Mouse (Mus musculus) MEL (cell line): ENCODE results near the gene Cntrl. TPM values are rescaled to one million over a fixed set of nuclear protein-coding genes. Genes with fewer than 3 reads are reported as not detected.

ENCODE experiments used
- DNase-seq: peaks from one replicate; pipeline ENCODE4 v3.0.0; 2011; ENCODE audit warnings: low read depth, low spot score
- H3K27ac ChIP-seq: 2 replicates; pipeline ENCODE4 v1.5.1; 2012; ENCODE audit warnings: low read depth, mild to moderate bottlenecking, control low read depth, low read length, moderate library complexity; ENCODE audit not compliant: control insufficient read depth
- H3K27me3 ChIP-seq, 2 experiments: fragments of 150-350 bp in 1 of 2; sonication (generic) in 1 of 2; 2 replicates each; pipeline ENCODE4 v1.6.1; 2012; ENCODE audit warnings: low read length in 2 of 2, mild to moderate bottlenecking in 2 of 2, improper control_type of control experiment in 1 of 2, moderate library complexity in 1 of 2; ENCODE audit not compliant: insufficient read depth in 2 of 2, control insufficient read depth in 1 of 2
- H3K36me3 ChIP-seq, 2 experiments: 2 replicates each; pipeline ENCODE4 v1.6.1; 2012 to 2014; ENCODE audit warnings: low read length in 2 of 2, improper control_type of control experiment in 1 of 2, inconsistent platforms in 1 of 2, mild to moderate bottlenecking in 1 of 2; ENCODE audit not compliant: insufficient read depth in 2 of 2, control insufficient read depth in 1 of 2
- H3K4me1 ChIP-seq, 2 experiments: fragments of 150-350 bp in 1 of 2; sonication (generic) in 1 of 2; 2 replicates each; pipeline ENCODE4 v1.6.1; 2012; ENCODE audit warnings: low read length in 2 of 2, improper control_type of control experiment in 1 of 2, mild to moderate bottlenecking in 1 of 2; ENCODE audit not compliant: insufficient read depth in 2 of 2, control insufficient read depth in 1 of 2
- H3K4me3 ChIP-seq, 2 experiments: fragments of 150-350 bp in 1 of 2; sonication (generic) in 1 of 2; 2 replicates each; pipeline ENCODE4 v1.5.1; 2012; ENCODE audit warnings: low read depth in 2 of 2, low read length in 2 of 2, mild to moderate bottlenecking in 2 of 2, moderate library complexity in 2 of 2, control low read depth in 1 of 2, improper control_type of control experiment in 1 of 2; ENCODE audit not compliant: control insufficient read depth in 1 of 2, insufficient read depth in 1 of 2
- H3K79me2 ChIP-seq: 2 replicates; pipeline ENCODE4 v1.6.1; 2012; ENCODE audit warnings: mild to moderate bottlenecking, low read length, moderate library complexity; ENCODE audit not compliant: control insufficient read depth, poor library complexity, insufficient read depth
- H3K9ac ChIP-seq: 2 replicates; pipeline ENCODE4 v1.6.1; 2012; ENCODE audit warnings: low read depth, mild to moderate bottlenecking, control low read depth, low read length, moderate library complexity; ENCODE audit not compliant: control insufficient read depth, poor library complexity, severe bottlenecking
- H3K9me3 ChIP-seq: fragments of 150-350 bp; sonication (generic); replicated peaks from 2 replicates; pipeline ENCODE4 v1.6.1; 2012; ENCODE audit warnings: mild to moderate bottlenecking, low read length, improper control_type of control experiment, moderate library complexity; ENCODE audit not compliant: insufficient read depth
- CTCF ChIP-seq, 3 experiments: IDR thresholded peaks in 2 of 3; conservative IDR thresholded peaks in 1 of 3; 2 replicates each; pipeline ENCODE4 v1.5.1; 2011 to 2012; ENCODE audit warnings: low read length in 3 of 3, low read depth in 2 of 3, mild to moderate bottlenecking in 2 of 3, improper control_type of control experiment in 1 of 3, inconsistent platforms in 1 of 3, mixed read lengths in 1 of 3, moderate library complexity in 1 of 3; ENCODE audit not compliant: control insufficient read depth in 1 of 3, insufficient read depth in 1 of 3, poor library complexity in 1 of 3, severe bottlenecking in 1 of 3
- E2F4 ChIP-seq: IDR thresholded peaks from 2 replicates; pipeline ENCODE4 v1.6.1; 2011; ENCODE audit warnings: low read depth, low read length, improper control_type of control experiment, borderline replicate concordance
- ELF1 ChIP-seq: IDR thresholded peaks from 2 replicates; pipeline ENCODE4 v1.6.1; 2014; ENCODE audit warnings: low read depth, mild to moderate bottlenecking, inconsistent platforms, low read length, improper control_type of control experiment, moderate library complexity
- EP300 ChIP-seq, 2 experiments: IDR thresholded peaks; 2 replicates each; pipeline ENCODE4 v1.6.1; 2011; ENCODE audit warnings: improper control_type of control experiment in 2 of 2, low read length in 2 of 2, low read depth in 1 of 2, mild to moderate bottlenecking in 1 of 2
- GABPA ChIP-seq: IDR thresholded peaks from 2 replicates; pipeline ENCODE4 v1.6.1; 2012; ENCODE audit warnings: low read depth, mild to moderate bottlenecking, inconsistent platforms, low read length, improper control_type of control experiment, moderate library complexity
- HCFC1 ChIP-seq: IDR thresholded peaks from 2 replicates; pipeline ENCODE4 v1.6.1; 2012; ENCODE audit warnings: low read depth, mild to moderate bottlenecking, inconsistent platforms, low read length, improper control_type of control experiment, moderate library complexity
- JUND ChIP-seq: IDR thresholded peaks from 2 replicates; pipeline ENCODE4 v1.6.1; 2011; ENCODE audit warnings: low read depth, mild to moderate bottlenecking, improper control_type of control experiment, low read length
- MAFK ChIP-seq: IDR thresholded peaks from 2 replicates; pipeline ENCODE4 v1.6.1; 2011; ENCODE audit warnings: low read depth, mild to moderate bottlenecking, low read length, improper control_type of control experiment, borderline replicate concordance
- MAX ChIP-seq: IDR thresholded peaks from 2 replicates; pipeline ENCODE4 v1.6.1; 2011; ENCODE audit warnings: low read length, improper control_type of control experiment
- MAZ ChIP-seq: IDR thresholded peaks from 2 replicates; pipeline ENCODE4 v1.6.1; 2012; ENCODE audit warnings: low read depth, mild to moderate bottlenecking, inconsistent platforms, low read length, improper control_type of control experiment
- MXI1 ChIP-seq: IDR thresholded peaks from 2 replicates; pipeline ENCODE4 v1.6.1; 2011; ENCODE audit warnings: mild to moderate bottlenecking, low read depth, low read length, improper control_type of control experiment
- MYC ChIP-seq: IDR thresholded peaks from 2 replicates; pipeline ENCODE4 v1.6.1; 2011; ENCODE audit warnings: low read depth, mild to moderate bottlenecking, low read length, improper control_type of control experiment, moderate library complexity
- NRF1 ChIP-seq: IDR thresholded peaks from 2 replicates; pipeline ENCODE4 v1.6.1; 2014; ENCODE audit warnings: low read depth, mild to moderate bottlenecking, inconsistent platforms, low read length, improper control_type of control experiment, moderate library complexity; ENCODE audit not compliant: poor library complexity, insufficient read depth, severe bottlenecking
- POLR2A ChIP-seq, 2 experiments: IDR thresholded peaks; 2 replicates each; pipeline ENCODE4 v1.6.1; 2011 to 2012; ENCODE audit warnings: low read length in 2 of 2, mild to moderate bottlenecking in 2 of 2, control low read depth in 1 of 2, improper control_type of control experiment in 1 of 2, low read depth in 1 of 2, moderate library complexity in 1 of 2; ENCODE audit not compliant: control insufficient read depth in 1 of 2, insufficient read depth in 1 of 2, poor library complexity in 1 of 2
- RAD21 ChIP-seq: IDR thresholded peaks from 2 replicates; pipeline ENCODE4 v1.6.1; 2011; ENCODE audit warnings: mild to moderate bottlenecking, low read depth, low read length, improper control_type of control experiment
- RCOR1 ChIP-seq: IDR thresholded peaks from 2 replicates; pipeline ENCODE4 v1.6.1; 2012; ENCODE audit warnings: low read depth, mild to moderate bottlenecking, inconsistent platforms, low read length, improper control_type of control experiment
- SIN3A ChIP-seq: IDR thresholded peaks from 2 replicates; pipeline ENCODE4 v1.6.1; 2012; ENCODE audit warnings: low read length, improper control_type of control experiment, inconsistent platforms
- SMC3 ChIP-seq: IDR thresholded peaks from 2 replicates; pipeline ENCODE4 v1.6.1; 2011; ENCODE audit warnings: low read depth, low read length, improper control_type of control experiment
- TCF12 ChIP-seq: IDR thresholded peaks from 2 replicates; pipeline ENCODE4 v1.6.1; 2014; ENCODE audit warnings: low read depth, mild to moderate bottlenecking, inconsistent platforms, low read length, improper control_type of control experiment, moderate library complexity
- UBTF ChIP-seq: IDR thresholded peaks from 2 replicates; pipeline ENCODE4 v1.6.1; 2012; ENCODE audit warnings: low read depth, mild to moderate bottlenecking, inconsistent platforms, low read length, improper control_type of control experiment, moderate library complexity, borderline replicate concordance; ENCODE audit not compliant: insufficient read depth
- USF2 ChIP-seq, 2 experiments: IDR thresholded peaks; 2 replicates each; pipeline ENCODE4 v1.6.1; 2011 to 2012; ENCODE audit warnings: improper control_type of control experiment in 2 of 2, low read length in 2 of 2, borderline replicate concordance in 1 of 2, inconsistent platforms in 1 of 2, low read depth in 1 of 2, mild to moderate bottlenecking in 1 of 2; ENCODE audit not compliant: insufficient read depth in 1 of 2
- ZC3H11A ChIP-seq: IDR thresholded peaks from 2 replicates; pipeline ENCODE4 v1.6.1; 2012; ENCODE audit warnings: low read depth, mild to moderate bottlenecking, inconsistent platforms, low read length, improper control_type of control experiment
- ZKSCAN1 ChIP-seq: IDR thresholded peaks from 2 replicates; pipeline ENCODE4 v1.6.1; 2012; ENCODE audit warnings: low read depth, mild to moderate bottlenecking, inconsistent platforms, low read length, improper control_type of control experiment, moderate library complexity
- ZMIZ1 ChIP-seq: IDR thresholded peaks from 2 replicates; pipeline ENCODE4 v1.6.1; 2012; ENCODE audit warnings: low read depth, mild to moderate bottlenecking, inconsistent platforms, low read length, improper control_type of control experiment, moderate library complexity
- polyA plus RNA-seq, 2 experiments: library from polyadenylated mRNA; stranded (reverse) in 1 of 2; unstranded in 1 of 2; fragments of >175 nt in 1 of 2; fragments of >200 nt in 1 of 2; gene quantifications; 2 replicates each; pipeline versions ENCODE4 v1.2.1 to v1.2.4; 2012; ENCODE audit warnings: low replicate concordance in 2 of 2, low read depth in 1 of 2; ENCODE audit not compliant: insufficient read length in 2 of 2, insufficient read depth in 1 of 2, missing spikeins in 1 of 2
- total RNA-seq: library from RNA; depleted of rRNA; stranded (reverse); fragments of 300-350 nt; gene quantifications from 2 replicates; pipeline ENCODE4 v1.2.3, GENCODE M21; 2012

The Cntrl gene
- total and polyA plus RNA-seq, 3 experiments, result 17.0 to 24.0 TPM; not detected in 1

- no peak overlapping the region for H3K4me3 ChIP-seq
- H3K4me1 ChIP-seq, result 0 out of 4 replicates have a peak, but pooled peaks cover 0 to 4% of the 10 kb centered on the region in 2 experiments
- no peak overlapping the region for H3K9ac ChIP-seq
- DNase-seq, result no peak
- TF ChIP-seq RAD21 (no peak), MAFK (no peak), MYC (no peak), NRF1 (no peak), CTCF (IDR thresholded peaks at IDR 0.05 in 2 of 3, conservative IDR thresholded peaks at IDR 0.05 in 1 of 3; ENCODE audit: control insufficient read depth in 1 of 3, insufficient read depth in 1 of 3, low read depth in 2 of 3, low read length in 3 of 3, poor library complexity in 1 of 3, severe bottlenecking in 1 of 3) (no peak), MAZ (no peak), POLR2A (IDR thresholded peaks at IDR 0.05; ENCODE audit: control insufficient read depth in 1 of 2, insufficient read depth in 1 of 2, low read depth in 1 of 2, low read length in 2 of 2, poor library complexity in 1 of 2) (no peak), TCF12 (no peak), ZC3H11A (no peak), JUND (no peak), ZKSCAN1 (no peak), SMC3 (no peak), ELF1 (no peak)
- TF ChIP-seq, all 39 proteins: peak for 0
- H3K27me3 ChIP-seq, result no peaks in the 10 kb centered on the region
- peaks cover 0 to 4% of the 10 kb centered on the region in 2 experiments; a peak in 2 of 4 replicates for H3K36me3 ChIP-seq
- no peaks in the 10 kb centered on the region for H3K9me3 ChIP-seq
- H3K79me2 ChIP-seq, result no peaks in the 10 kb centered on the region
- H3K27ac ChIP-seq, result no peak overlapping the region
These were observed 64.4 kb downstream of the Cntrl start for GRCm38 (mm10) chr2:35173666-35174065.

GRCm38 (mm10) chr2:35174100-35174499 lies 64.8 kb downstream of the Cntrl start:
- Histone ChIP-seq H3K4me1 (0 out of 4 replicates have a peak, but pooled peaks cover 0 to 4% of the 10 kb centered on the region in 2 experiments), H3K4me3 (no peak overlapping the region), H3K27me3 (no peaks in the 10 kb centered on the region), H3K36me3 (peaks cover 0 to 4% of the 10 kb centered on the region in 2 experiments; a peak in 2 of 4 replicates), H3K27ac (no peak overlapping the region), H3K79me2 (no peaks in the 10 kb centered on the region), H3K9me3 (no peaks in the 10 kb centered on the region), H3K9ac (no peak overlapping the region)
- TF ChIP-seq USF2 (IDR thresholded peaks at IDR 0.05; ENCODE audit: borderline replicate concordance in 1 of 2, insufficient read depth in 1 of 2, low read depth in 1 of 2, low read length in 2 of 2) (no peak), RCOR1 (no peak), HCFC1 (no peak), POLR2A (IDR thresholded peaks at IDR 0.05; ENCODE audit: control insufficient read depth in 1 of 2, insufficient read depth in 1 of 2, low read depth in 1 of 2, low read length in 2 of 2, poor library complexity in 1 of 2) (no peak), E2F4 (no peak), GABPA (no peak), EP300 (IDR thresholded peaks at IDR 0.05; ENCODE audit: low read depth in 1 of 2, low read length in 2 of 2) (no peak), MAX (no peak), MXI1 (no peak), MAFK (no peak), ZKSCAN1 (no peak), UBTF (no peak), ZMIZ1 (no peak), SIN3A (no peak)
- no peak for DNase-seq
